Mouse (Mus musculus): ENCODE measurements around the gene 4921524J17Rik. TPM values are rescaled to one million over a fixed set of nuclear protein-coding genes. Genes with fewer than 3 reads are reported as not detected.

The 4921524J17Rik gene
- 53.4 and 60.3 TPM in 2 replicates for polyA plus RNA-seq (2015; fragmentation: Nextera tagmentation; extraction: Ambion mirVana)

DNA sequence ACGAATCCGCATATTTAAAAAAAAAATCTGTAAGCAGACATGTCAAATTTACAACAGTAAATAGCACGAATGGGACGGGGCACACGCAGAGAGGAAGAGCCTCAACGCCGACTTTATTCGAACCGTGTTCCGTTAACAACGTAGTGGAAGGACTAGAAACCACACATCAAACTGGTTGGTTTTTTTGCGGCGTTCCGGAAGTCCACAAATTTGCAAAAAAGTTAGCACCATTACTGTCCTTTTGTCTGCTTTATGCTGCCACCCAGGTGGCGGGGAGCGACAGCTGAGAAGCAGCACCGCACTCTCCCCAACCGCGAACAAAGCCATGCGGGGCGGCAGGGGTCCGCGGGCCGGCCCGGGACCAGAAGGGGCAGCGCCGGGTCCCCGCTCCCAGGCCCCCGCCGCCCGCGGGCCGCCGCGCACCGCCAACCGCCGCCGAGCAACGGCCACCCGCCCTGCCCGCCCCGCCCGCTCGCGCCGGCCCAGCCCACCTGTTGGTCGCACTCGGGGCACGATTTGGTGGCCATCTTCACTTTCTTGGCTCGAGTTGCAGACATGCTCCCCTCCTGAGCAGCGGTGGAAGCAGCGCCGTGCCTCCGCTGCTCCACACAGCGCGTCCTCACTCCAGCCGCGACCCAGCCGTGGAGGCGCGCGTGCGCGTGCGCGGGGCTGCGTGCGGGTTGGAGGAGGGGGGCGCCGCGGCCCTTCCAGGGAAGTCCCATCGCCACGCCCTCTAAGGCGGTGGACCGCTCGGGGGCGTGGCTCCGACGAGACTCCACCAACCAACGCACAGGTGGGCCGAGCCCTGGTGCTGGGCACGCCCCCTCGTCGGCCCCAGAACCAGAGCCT is at the start of gene 4921524J17Rik:
4921524J17Rik (minus strand) TSS at position 666 of the 849 bp plus-strand sequence.
- Histone ChIP-seq H3K27ac (peak within 1 kb of the TSS; percentile 93), H3K9ac (peak within 1 kb of the TSS; percentile 88), H3K36me3 (ENCODE audit: poor library complexity, severe bottlenecking) (no peaks in the 10 kb centered on the region), H3K9me3 (replicated peaks) (no peaks in the 10 kb centered on the region), H3K4me1 (peaks cover 34% of the 10 kb centered on the region), H3K4me2 (peak within 1 kb of the TSS; percentile 65), H3K27me3 (no peaks in the 10 kb centered on the region), H3K4me3 (peak within 1 kb of the TSS; percentile 80)
- under 1% methylated on average over 68 of the region's 85 CpGs for WGBS
- ATAC-seq = peak; percentile 100

DNA sequence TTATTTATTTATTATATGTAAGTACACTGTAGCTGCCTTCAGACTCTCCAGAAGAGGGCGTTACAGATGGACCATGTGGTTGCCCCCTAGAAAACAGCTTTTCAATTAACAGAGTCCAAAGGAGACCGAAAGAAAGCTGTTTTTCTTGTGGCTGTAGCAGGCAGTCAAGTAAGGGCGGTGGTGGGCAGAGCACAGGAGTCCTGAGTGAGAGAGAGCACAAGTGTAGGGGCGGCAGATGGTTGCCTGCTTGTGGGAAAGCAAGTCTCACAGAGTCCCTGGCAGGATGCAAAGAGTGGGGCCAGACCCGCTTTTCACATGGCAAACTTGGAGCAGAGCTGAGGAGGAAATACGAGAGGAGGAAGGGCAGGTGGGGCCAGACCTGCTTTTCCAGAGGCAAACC is 49.8 kb upstream of the 4921524J17Rik start:
- no peak for ATAC-seq
- H3K4me1 ChIP-seq = peaks cover 6% of the 10 kb centered on the region
- WGBS = 62% methylated on average over 6 of the region's 6 CpGs

DNA sequence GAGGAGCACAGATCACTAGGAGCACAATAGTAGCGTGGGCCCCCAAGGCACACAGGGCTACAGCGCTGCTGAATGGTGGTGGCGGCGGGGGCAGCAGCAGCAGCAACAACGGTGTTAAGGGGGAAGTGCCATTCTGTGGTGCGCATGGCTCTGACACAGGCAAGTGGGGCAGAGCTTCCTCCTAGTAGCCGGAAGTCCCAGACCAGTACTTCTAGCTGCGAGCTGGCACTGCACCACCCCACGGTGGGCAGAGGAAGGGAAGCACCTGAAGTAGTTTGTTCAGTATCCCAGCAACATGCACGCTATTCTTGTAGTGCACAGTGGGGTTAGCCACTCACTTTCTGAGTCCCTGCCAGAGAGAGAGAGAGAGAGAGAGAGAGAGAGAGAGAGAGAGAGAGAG is 49.3 kb upstream of the 4921524J17Rik start:
- peak overlapping the region; percentile 35 for H3K4me2 ChIP-seq
- no peak for ATAC-seq
- no peaks in the 10 kb centered on the region for H3K27me3 ChIP-seq
- no peaks in the 10 kb centered on the region for H3K9me3 ChIP-seq (replicated peaks)
- no peak overlapping the region for H3K27ac ChIP-seq
- no peak overlapping the region for H3K4me3 ChIP-seq
- peaks cover 6% of the 10 kb centered on the region for H3K4me1 ChIP-seq
- 0 out of 2 replicates have a peak overlapping the region, but pooled peaks have one; percentile 34 for H3K9ac ChIP-seq
- no peaks in the 10 kb centered on the region for H3K36me3 ChIP-seq (ENCODE audit: poor library complexity, severe bottlenecking)
- 27% methylated on average over 10 of the region's 10 CpGs for WGBS

More for the DNA sequence above, 49.8 kb upstream of the 4921524J17Rik start:
- Histone ChIP-seq H3K27me3 (no peaks in the 10 kb centered on the region), H3K27ac (no peak overlapping the region), H3K4me3 (no peak overlapping the region), H3K4me2 (no peak overlapping the region), H3K36me3 (ENCODE audit: poor library complexity, severe bottlenecking) (no peaks in the 10 kb centered on the region), H3K9ac (no peak overlapping the region), H3K9me3 (replicated peaks) (no peaks in the 10 kb centered on the region)

- Histone ChIP-seq H3K27me3 (no peaks in the 10 kb centered on the region), H3K4me2 (no peak overlapping the region), H3K4me1 (peaks cover 6% of the 10 kb centered on the region), H3K4me3 (no peak overlapping the region), H3K27ac (no peak overlapping the region), H3K9me3 (replicated peaks) (no peaks in the 10 kb centered on the region), H3K9ac (no peak overlapping the region), H3K36me3 (ENCODE audit: poor library complexity, severe bottlenecking) (no peaks in the 10 kb centered on the region)
- ATAC-seq = no peak
- WGBS = 84% methylated on average over 2 of the region's 2 CpGs
These were observed 47.1 kb upstream of the 4921524J17Rik start for GRCm38 (mm10) chr8:85479710-85480109.

DNA sequence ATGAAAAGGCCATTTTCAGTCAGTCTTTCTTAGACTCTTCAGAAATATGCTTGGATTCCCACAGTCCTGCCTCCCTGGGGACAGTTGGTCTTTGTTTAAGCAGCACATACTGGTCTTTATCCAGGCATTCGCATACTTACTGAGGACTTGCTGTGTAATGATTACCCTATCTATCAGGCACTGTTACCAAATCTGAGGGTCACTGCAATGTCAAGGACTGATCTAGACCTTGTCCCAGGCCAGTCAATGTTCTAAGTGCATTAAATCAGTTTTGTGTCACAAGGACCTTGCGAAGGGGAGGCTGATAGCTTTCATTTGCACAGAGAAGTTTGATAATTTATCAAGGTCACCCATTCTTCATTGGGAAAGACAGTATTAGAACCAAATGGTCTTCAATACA is 45.8 kb upstream of the 4921524J17Rik start:
- ATAC-seq = no peak
- no peak overlapping the region for H3K4me3 ChIP-seq
- no peak overlapping the region for H3K27ac ChIP-seq

GRCm38 (mm10) chr8:85476970-85477545 is 44.4 kb upstream of the 4921524J17Rik start:
- H3K27me3 ChIP-seq = no peaks in the 10 kb centered on the region
- no peak overlapping the region for H3K4me3 ChIP-seq
- no peak overlapping the region for H3K27ac ChIP-seq
- H3K9me3 ChIP-seq (replicated peaks) = no peaks in the 10 kb centered on the region
- no peak for ATAC-seq
- peaks cover 5% of the 10 kb centered on the region for H3K4me1 ChIP-seq
- H3K4me2 ChIP-seq = no peak overlapping the region
- no peak overlapping the region for H3K9ac ChIP-seq
- H3K36me3 ChIP-seq (ENCODE audit: poor library complexity, severe bottlenecking) = no peaks in the 10 kb centered on the region
- WGBS = 90% methylated on average over 4 of the region's 4 CpGs

More for the DNA sequence above, 45.8 kb upstream of the 4921524J17Rik start:
- H3K27me3 ChIP-seq = no peaks in the 10 kb centered on the region
- peaks cover 6% of the 10 kb centered on the region for H3K4me1 ChIP-seq
- no peak overlapping the region for H3K4me2 ChIP-seq
- 85% methylated on average over 2 of the region's 2 CpGs for WGBS
- H3K36me3 ChIP-seq (ENCODE audit: poor library complexity, severe bottlenecking) = no peaks in the 10 kb centered on the region
- H3K9ac ChIP-seq = no peak overlapping the region
- H3K9me3 ChIP-seq (replicated peaks) = no peaks in the 10 kb centered on the region

GRCm38 (mm10) chr8:85474924-85475323 is 42.3 kb upstream of the 4921524J17Rik start:
- no peak overlapping the region for H3K4me2 ChIP-seq
- H3K4me1 ChIP-seq = no peaks in the 10 kb centered on the region
- H3K27me3 ChIP-seq = no peaks in the 10 kb centered on the region
- no peak for ATAC-seq
- no peak overlapping the region for H3K27ac ChIP-seq
- H3K4me3 ChIP-seq = no peak overlapping the region
- WGBS = 90% methylated on average over 3 of the region's 3 CpGs
- H3K36me3 ChIP-seq (ENCODE audit: poor library complexity, severe bottlenecking) = no peaks in the 10 kb centered on the region
- H3K9ac ChIP-seq = no peak overlapping the region
- H3K9me3 ChIP-seq (replicated peaks) = no peaks in the 10 kb centered on the region

DNA sequence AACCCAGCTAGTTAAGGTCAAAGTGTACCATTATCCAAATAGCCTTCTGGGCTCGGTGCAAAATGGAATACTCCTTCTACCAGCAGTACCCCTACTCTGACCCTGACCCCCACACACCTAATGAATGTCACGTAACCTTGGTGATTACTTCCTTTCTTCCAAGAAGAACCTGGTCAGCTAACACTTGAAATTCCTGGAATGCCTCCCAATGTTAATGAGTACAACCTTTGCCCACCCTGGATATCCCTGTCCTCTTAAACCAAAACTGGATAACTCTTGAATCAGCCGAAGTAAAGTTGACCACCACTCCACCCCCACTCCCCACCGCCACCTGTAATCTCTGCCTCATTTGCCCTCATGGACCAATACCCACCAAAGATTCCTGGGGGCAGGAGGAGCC is 40.6 kb upstream of the 4921524J17Rik start:
- 81% methylated on average over 4 of the region's 4 CpGs for WGBS
- Histone ChIP-seq H3K9me3 (replicated peaks) (no peaks in the 10 kb centered on the region), H3K27me3 (no peaks in the 10 kb centered on the region), H3K4me3 (no peak overlapping the region), H3K4me1 (no peaks in the 10 kb centered on the region), H3K9ac (no peak overlapping the region), H3K27ac (no peak overlapping the region), H3K36me3 (ENCODE audit: poor library complexity, severe bottlenecking) (no peaks in the 10 kb centered on the region), H3K4me2 (no peak overlapping the region)
- no peak for ATAC-seq

DNA sequence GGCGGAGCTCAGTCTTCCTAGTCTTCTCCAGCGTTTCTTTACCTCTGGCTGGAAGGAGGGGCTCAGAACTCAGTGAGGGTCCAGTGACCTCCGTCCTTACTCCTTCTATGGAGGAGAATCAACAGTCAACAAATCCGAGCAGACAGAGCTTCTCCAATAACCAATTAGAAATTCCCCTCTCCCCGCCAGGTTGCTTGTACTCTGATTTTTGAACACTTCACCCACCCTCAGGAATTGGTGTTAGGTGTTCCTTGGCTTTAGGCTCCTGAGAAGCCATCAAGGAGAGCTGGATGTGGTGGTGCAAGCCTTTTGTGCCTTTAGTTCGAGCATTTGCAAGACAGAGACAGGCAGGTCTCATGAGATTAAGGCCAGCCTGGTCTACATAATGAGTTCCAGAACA is 40.2 kb upstream of the 4921524J17Rik start:
- ATAC-seq = no peak
- Histone ChIP-seq H3K27me3 (no peaks in the 10 kb centered on the region), H3K4me1 (no peaks in the 10 kb centered on the region), H3K27ac (no peak overlapping the region), H3K9me3 (replicated peaks) (no peaks in the 10 kb centered on the region), H3K4me2 (no peak overlapping the region), H3K36me3 (ENCODE audit: poor library complexity, severe bottlenecking) (no peaks in the 10 kb centered on the region), H3K9ac (no peak overlapping the region), H3K4me3 (no peak overlapping the region)
- 80% methylated on average over 6 of the region's 6 CpGs for WGBS

DNA sequence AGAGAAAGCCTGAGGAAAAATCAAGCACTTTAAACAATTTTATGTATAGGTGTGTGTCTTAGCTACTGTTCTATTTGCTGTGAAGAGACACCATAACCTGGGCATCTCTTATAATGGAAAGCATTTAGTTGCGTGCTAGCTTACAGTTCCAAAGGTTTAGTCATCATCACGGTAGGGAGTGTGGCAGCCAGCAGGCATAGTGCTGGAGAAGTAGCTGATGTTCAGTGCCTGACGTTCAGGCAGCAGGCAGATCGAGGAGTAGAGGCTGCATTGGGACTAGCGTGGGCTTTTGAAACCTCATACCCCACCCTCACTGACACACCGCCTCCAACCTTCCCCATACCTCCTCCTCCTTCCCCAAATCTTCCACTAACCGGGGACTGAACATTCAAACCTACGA is 38.1 kb upstream of the 4921524J17Rik start:
- no peak overlapping the region for H3K4me3 ChIP-seq
- H3K36me3 ChIP-seq (ENCODE audit: poor library complexity, severe bottlenecking) = no peaks in the 10 kb centered on the region
- no peak overlapping the region for H3K4me2 ChIP-seq
- no peaks in the 10 kb centered on the region for H3K27me3 ChIP-seq
- no peaks in the 10 kb centered on the region for H3K4me1 ChIP-seq
- H3K9me3 ChIP-seq (replicated peaks) = no peaks in the 10 kb centered on the region
- no peak for ATAC-seq
- 79% methylated on average over 8 of the region's 8 CpGs for WGBS
- H3K27ac ChIP-seq = no peak overlapping the region
- no peak overlapping the region for H3K9ac ChIP-seq

DNA sequence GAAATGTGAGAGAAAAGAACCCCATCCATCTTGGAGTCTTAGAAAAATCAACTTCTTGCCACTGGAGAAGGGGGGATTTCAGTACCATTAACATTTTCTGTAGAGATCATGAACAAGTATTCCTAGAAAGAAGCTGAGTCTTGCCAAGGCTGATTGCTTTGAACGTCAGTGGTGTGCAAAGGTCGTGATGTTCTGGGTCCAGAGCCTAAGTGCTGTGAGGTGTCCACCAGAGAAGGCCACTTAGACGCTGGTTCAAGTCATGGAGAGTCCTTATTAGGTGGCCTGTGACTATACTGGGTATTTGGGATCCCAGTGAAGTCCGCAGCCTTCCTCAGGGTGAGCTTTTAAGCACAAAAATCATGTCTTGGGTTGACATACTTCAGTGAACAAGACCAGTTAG is 33.4 kb upstream of the 4921524J17Rik start:
- Histone ChIP-seq H3K4me3 (no peak overlapping the region), H3K36me3 (ENCODE audit: poor library complexity, severe bottlenecking) (no peaks in the 10 kb centered on the region), H3K27ac (no peak overlapping the region), H3K4me1 (no peaks in the 10 kb centered on the region), H3K9ac (no peak overlapping the region), H3K27me3 (no peaks in the 10 kb centered on the region), H3K4me2 (no peak overlapping the region), H3K9me3 (replicated peaks) (no peaks in the 10 kb centered on the region)
- WGBS = 87% methylated on average over 4 of the region's 4 CpGs
- no peak for ATAC-seq

GRCm38 (mm10) chr8:85464316-85464715 is 31.7 kb upstream of the 4921524J17Rik start:
- ATAC-seq = no peak

More at GRCm38 (mm10) chr8:85464316-85464715, 31.7 kb upstream of the 4921524J17Rik start:
- Histone ChIP-seq H3K27ac (no peak overlapping the region), H3K4me3 (no peak overlapping the region), H3K4me2 (no peak overlapping the region), H3K9me3 (replicated peaks) (no peaks in the 10 kb centered on the region), H3K9ac (no peak overlapping the region), H3K27me3 (no peaks in the 10 kb centered on the region), H3K36me3 (ENCODE audit: poor library complexity, severe bottlenecking) (no peaks in the 10 kb centered on the region), H3K4me1 (no peaks in the 10 kb centered on the region)
